Mouse (Mus musculus) embryonic fibroblast, embryonic 13.5 days (primary cell): ENCODE data around the gene S100a3.

Experiments
- CTCF ChIP-seq: IDR thresholded peaks from 2 replicates; pipeline ENCODE4 v1.5.1; 2011; ENCODE audit warnings: mild to moderate bottlenecking, control low read depth, low read length, moderate library complexity, borderline replicate concordance; ENCODE audit not compliant: insufficient read depth
- POLR2A ChIP-seq: IDR thresholded peaks from 2 replicates; pipeline ENCODE4 v1.6.1; 2011; ENCODE audit warnings: low read depth, mild to moderate bottlenecking, control low read depth, low read length, moderate library complexity

DNA sequence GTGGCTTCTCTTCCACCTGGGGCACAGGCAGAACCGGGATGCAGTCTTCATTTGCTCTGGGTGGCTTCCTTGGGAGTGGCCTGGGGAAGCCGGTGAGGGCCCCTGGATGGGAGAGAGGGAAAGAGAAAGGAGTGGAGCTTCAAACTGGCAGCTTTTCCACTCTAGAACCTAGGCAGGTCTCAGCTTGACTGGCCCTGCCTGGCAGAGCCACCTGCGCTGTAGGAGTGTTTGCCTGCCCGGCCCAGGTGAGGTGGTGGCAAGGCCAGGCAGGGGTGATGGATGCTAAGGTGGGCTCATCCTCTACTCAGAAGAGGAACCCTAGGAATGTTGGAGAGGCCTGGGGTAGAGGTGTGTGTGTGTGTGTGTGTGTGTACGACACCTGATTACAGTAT lies 22.5 kb upstream of the S100a3 start:
- TF ChIP-seq POLR2A (no peak), CTCF (no peak)
